Mouse (Mus musculus) liver, postnatal 0 days (tissue): ENCODE results near the gene Acadm.

Source experiments
- CTCF ChIP-seq: sonication (generic); IDR thresholded peaks from 2 replicates; pipeline ENCODE4 v1.5.1; 2016; ENCODE audit warnings: antibody characterized with exemption, low read depth
- EP300 ChIP-seq: IDR thresholded peaks from 2 replicates; pipeline ENCODE4 v1.6.1; 2016; ENCODE audit warnings: antibody characterized with exemption, low read depth, mild to moderate bottlenecking

- TF ChIP-seq EP300 (no peak), CTCF (no peak)
Measured at GRCm38 (mm10) chr3:153888141-153888540, 56.3 kb downstream of the Acadm start.
